Mouse (Mus musculus) hindbrain, postnatal 0 days (tissue): ENCODE data around the gene Gsk3b. TPM values are rescaled to one million over a fixed set of nuclear protein-coding genes. Genes with fewer than 3 reads are reported as not detected.

ENCODE experiments used
- ATAC-seq: fragments of 200-750 bp; cut with Nextera tagmentation; 2 replicates; pipeline ENCODE4 v1.8.0; 2017; ENCODE audit warnings: mild to moderate bottlenecking, moderate TSS enrichment, moderate library complexity
- DNase-seq: peaks from one replicate; pipeline ENCODE4 v3.0.0-alpha.2; 2015; ENCODE audit warnings: low spot score
- H3K27ac ChIP-seq: fragments of 300-500 bp; sonication (generic); 2 replicates; pipeline ENCODE4 v1.5.1; 2014; ENCODE audit warnings: mild to moderate bottlenecking
- H3K27me3 ChIP-seq: fragments of 300-500 bp; sonication (generic); 2 replicates; pipeline ENCODE4 v1.6.1; 2014; ENCODE audit warnings: low read length, mixed read lengths; ENCODE audit not compliant: insufficient read depth
- H3K36me3 ChIP-seq: fragments of 300-500 bp; sonication (generic); 2 replicates; pipeline ENCODE4 v1.6.1; 2014; ENCODE audit warnings: low read length, mixed read lengths; ENCODE audit not compliant: insufficient read depth
- H3K4me1 ChIP-seq: fragments of 300-500 bp; sonication (generic); 2 replicates; pipeline ENCODE4 v1.6.1; 2014; ENCODE audit warnings: antibody characterized with exemption, low read length, mixed read lengths; ENCODE audit not compliant: insufficient read depth
- H3K4me2 ChIP-seq: fragments of 300-500 bp; sonication (generic); 2 replicates; pipeline ENCODE4 v1.6.1; 2014; ENCODE audit warnings: low read depth, mild to moderate bottlenecking, low read length, moderate library complexity, mixed read lengths
- H3K4me3 ChIP-seq: fragments of 300-500 bp; sonication (generic); 2 replicates; pipeline ENCODE4 v1.5.1; 2014; ENCODE audit warnings: low read length
- H3K9ac ChIP-seq: fragments of 300-500 bp; sonication (generic); replicated peaks from 2 replicates; pipeline ENCODE4 v1.6.1; 2014; ENCODE audit warnings: mild to moderate bottlenecking, low read length, moderate library complexity, mixed read lengths
- H3K9me3 ChIP-seq: fragments of 300-500 bp; sonication (generic); 2 replicates; pipeline ENCODE4 v1.6.1; 2016; ENCODE audit warnings: low read length, mixed read lengths
- CTCF ChIP-seq: IDR thresholded peaks from 2 replicates; pipeline ENCODE4 v1.5.1; 2016; ENCODE audit warnings: antibody characterized with exemption, control low read depth, low read depth
- WGBS: fragments of 180-500 bp; shearing (Covaris S2); extraction: QIAGEN DNeasy Blood & Tissue Kit; methylation state at CpG from one replicate; pipeline ENCODE4 v1.1.7; 2014; 5-methylcytosine and 5-hydroxymethylcytosine counted together
- polyA plus RNA-seq: library from polyadenylated mRNA; unstranded; fragments of >200 nt; fragmentation: Nextera tagmentation; extraction: Ambion mirVana; gene quantifications from 2 replicates; pipeline ENCODE4 v1.2.1, GENCODE M21; 2015
- total RNA-seq: library from RNA; depleted of rRNA; stranded (reverse); fragments of >200 nt; gene quantifications from 2 replicates; pipeline ENCODE4 v1.2.3, GENCODE M21; 2014

Gene Gsk3b
- total and polyA plus RNA-seq, 2 experiments from 2014 or later = 112 to 149 TPM

DNA sequence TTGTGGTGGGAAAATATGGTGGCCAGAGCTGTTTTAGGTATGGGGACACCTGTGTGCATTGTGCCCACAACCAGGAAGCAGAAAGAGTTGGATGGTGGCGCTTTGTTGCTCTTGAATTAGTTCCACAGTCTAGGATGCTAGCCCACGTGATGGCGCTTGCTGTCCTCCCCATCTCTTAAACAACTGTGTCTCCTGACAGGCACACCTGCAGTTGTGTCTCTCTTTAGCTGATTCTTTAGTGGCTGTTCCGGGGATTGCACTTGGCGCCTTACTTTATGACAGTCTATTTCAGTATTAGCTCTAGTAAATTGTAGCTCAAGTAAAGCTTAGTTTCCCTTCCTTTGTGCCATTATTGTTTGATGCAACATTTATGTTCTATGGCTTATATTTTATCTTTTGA, 80.2 kb downstream of the Gsk3b start:
- ATAC-seq (no peak), DNase-seq (no peak)
- Histone ChIP-seq H3K4me3 (no peak overlapping the region), H3K9me3 (no peaks in the 10 kb centered on the region), H3K36me3 (peaks cover 7% of the 10 kb centered on the region), H3K4me1 (no peaks in the 10 kb centered on the region), H3K4me2 (no peak overlapping the region), H3K27ac (no peak overlapping the region), H3K27me3 (no peaks in the 10 kb centered on the region), H3K9ac (no peak overlapping the region)
- WGBS = 92% methylated on average over 5 of the region's 5 CpGs
- no peak for TF ChIP-seq CTCF

DNA sequence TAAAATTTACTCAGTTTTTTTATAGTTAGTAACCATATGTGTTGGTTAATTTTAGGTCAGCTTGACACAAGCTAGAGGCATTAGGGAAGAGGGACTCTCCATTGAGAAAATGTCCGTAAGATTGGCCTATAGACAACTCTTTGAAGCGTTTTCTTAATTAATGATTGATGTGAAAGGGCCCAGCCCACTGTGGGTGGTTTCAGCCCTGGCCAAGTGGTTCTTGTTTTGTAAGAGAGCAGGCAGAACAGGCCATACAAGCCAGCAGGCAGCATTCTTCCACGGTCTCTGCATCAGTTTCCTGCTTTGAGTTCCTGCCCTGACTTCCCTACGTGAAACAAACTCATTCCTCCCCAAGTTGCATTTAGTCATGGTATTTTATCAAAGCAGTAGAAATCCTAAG, 90.3 kb downstream of the Gsk3b start:
- H3K36me3 ChIP-seq = no peaks in the 10 kb centered on the region
- no peak overlapping the region for H3K27ac ChIP-seq
- H3K4me1 ChIP-seq = no peaks in the 10 kb centered on the region
- DNase-seq = no peak
- H3K9ac ChIP-seq = no peak overlapping the region
- H3K27me3 ChIP-seq = no peaks in the 10 kb centered on the region
- no peak overlapping the region for H3K4me3 ChIP-seq
- no peak for TF ChIP-seq CTCF
- no peak overlapping the region for H3K4me2 ChIP-seq
- 60% methylated on average over 4 of the region's 4 CpGs for WGBS
- no peaks in the 10 kb centered on the region for H3K9me3 ChIP-seq
- ATAC-seq = no peak

DNA sequence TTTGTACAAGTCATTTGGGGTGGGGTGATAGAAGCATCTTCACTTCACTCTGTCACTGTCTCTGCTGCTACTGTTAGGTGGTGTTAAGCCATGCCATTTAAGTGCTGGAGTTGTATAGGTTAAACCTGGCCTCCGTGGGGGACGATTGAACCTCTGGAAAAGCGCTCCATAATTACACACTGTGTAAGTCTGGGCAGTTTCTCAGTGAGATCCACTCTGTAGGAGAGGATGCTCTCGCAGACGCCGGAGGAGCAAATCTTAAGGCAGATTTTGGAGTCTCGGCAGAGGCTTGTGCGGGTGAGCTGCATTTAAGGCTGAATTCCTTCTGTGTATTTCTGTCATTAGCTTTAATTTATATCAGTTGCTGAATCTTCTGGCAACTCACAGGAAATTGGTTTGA, 92.6 kb downstream of the Gsk3b start:
- no peaks in the 10 kb centered on the region for H3K9me3 ChIP-seq
- H3K27ac ChIP-seq = no peak overlapping the region
- WGBS = 80% methylated on average over 8 of the region's 8 CpGs
- ATAC-seq = no peak
- no peaks in the 10 kb centered on the region for H3K4me1 ChIP-seq
- no peak overlapping the region for H3K9ac ChIP-seq
- H3K27me3 ChIP-seq = no peaks in the 10 kb centered on the region
- no peak for DNase-seq
- H3K36me3 ChIP-seq = peaks cover 7% of the 10 kb centered on the region; the same call in 1 of the 2 replicates
- H3K4me3 ChIP-seq = no peak overlapping the region
- no peak overlapping the region for H3K4me2 ChIP-seq
- no peak for TF ChIP-seq CTCF

DNA sequence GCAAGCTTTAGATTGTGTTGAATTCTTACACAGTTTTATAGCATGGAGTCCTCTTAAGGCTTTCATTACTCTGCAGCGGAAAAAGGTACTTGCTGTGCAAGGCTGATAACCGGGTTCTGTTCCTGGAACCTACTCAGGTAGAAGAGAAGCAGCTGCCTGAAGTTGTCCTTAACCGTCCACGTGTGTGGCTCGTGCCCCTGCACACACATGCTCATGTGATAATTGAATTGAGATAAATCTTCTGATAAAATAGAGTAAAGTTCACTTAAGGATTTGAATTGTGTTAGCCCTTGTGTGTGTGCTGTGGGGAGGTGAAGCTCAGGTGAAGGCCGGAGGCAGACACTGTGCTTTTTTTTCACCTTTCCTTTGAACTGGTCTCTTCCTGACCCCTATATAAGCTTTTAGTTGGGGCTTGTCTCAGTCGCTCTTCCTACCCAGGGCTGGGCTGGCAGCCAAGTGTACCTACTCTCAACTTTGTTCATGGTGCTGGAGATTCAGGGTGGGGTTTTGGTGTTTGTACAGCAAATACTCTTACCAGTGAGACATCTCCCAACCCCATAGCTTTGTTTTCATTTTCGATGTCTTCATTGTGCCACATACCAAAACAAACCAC, 96.0 kb downstream of the Gsk3b start:
- H3K27me3 ChIP-seq = no peaks in the 10 kb centered on the region
- H3K4me1 ChIP-seq = no peaks in the 10 kb centered on the region
- H3K4me3 ChIP-seq = no peak overlapping the region
- ATAC-seq = no peak
- WGBS = 83% methylated on average over 8 of the region's 8 CpGs
- no peak for TF ChIP-seq CTCF
- no peak overlapping the region for H3K4me2 ChIP-seq
- no peak overlapping the region for H3K27ac ChIP-seq
- H3K9ac ChIP-seq = no peak overlapping the region
- DNase-seq = no peak
- no peaks in the 10 kb centered on the region for H3K9me3 ChIP-seq
- H3K36me3 ChIP-seq = peaks cover 14% of the 10 kb centered on the region; the same call in 1 of the 2 replicates

DNA sequence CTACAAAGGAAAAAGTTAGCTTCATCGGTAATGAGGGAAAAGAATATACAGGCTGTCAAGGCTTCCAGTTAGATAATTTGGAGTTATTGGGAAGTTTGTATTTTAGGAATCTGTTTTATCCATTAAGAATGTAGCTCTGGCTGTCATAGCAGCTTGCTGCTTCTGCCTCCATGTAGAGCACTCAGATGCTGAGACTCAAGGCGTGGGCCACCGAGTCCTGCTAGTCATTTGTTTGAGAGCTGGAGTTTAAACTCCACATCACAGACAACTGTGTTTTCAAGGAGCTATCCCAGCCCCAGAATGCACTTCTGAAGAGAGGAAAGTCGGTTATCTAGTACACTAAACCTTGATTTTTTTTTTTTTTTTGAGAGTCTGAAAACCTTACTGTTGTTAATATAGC, 101.2 kb downstream of the Gsk3b start:
- DNase-seq (no peak), ATAC-seq (no peak)
- no peak overlapping the region for H3K4me2 ChIP-seq
- H3K9me3 ChIP-seq = no peaks in the 10 kb centered on the region
- no peaks in the 10 kb centered on the region for H3K4me1 ChIP-seq
- H3K9ac ChIP-seq = no peak overlapping the region
- WGBS = 96% methylated on average over 4 of the region's 4 CpGs
- no peak overlapping the region for H3K27ac ChIP-seq
- TF ChIP-seq CTCF = no peak
- no peaks in the 10 kb centered on the region for H3K27me3 ChIP-seq
- H3K36me3 ChIP-seq = peaks cover 7% of the 10 kb centered on the region; the same call in 1 of the 2 replicates
- H3K4me3 ChIP-seq = no peak overlapping the region

DNA sequence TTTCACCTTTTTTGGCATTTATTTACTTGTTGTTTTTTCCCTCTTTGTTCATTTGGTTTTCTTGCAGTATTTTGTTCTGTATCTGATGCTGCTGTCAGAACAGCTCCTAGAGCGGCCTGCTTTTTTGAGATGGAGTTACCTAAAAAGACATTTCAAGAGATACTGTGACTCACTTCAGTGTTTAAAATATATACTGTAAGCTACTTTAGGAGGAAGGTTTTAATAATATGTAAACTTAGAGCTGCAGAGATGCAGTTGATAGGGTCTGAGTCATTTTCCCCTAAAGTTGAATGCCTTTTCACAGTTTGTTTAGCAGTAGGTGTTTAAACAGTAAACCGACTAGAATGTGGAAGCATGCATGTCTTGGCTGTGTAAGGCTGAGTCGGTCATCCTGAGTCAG, 101.7 kb downstream of the Gsk3b start:
- no peak for TF ChIP-seq CTCF
- WGBS = 95% methylated on average over 3 of the region's 3 CpGs
- ATAC-seq (no peak), DNase-seq (no peak)
- Histone ChIP-seq H3K9me3 (no peaks in the 10 kb centered on the region), H3K9ac (no peak overlapping the region), H3K27me3 (no peaks in the 10 kb centered on the region), H3K4me3 (no peak overlapping the region), H3K27ac (no peak overlapping the region), H3K36me3 (peaks cover 10% of the 10 kb centered on the region; the same call in 1 of the 2 replicates), H3K4me1 (no peaks in the 10 kb centered on the region), H3K4me2 (no peak overlapping the region)

DNA sequence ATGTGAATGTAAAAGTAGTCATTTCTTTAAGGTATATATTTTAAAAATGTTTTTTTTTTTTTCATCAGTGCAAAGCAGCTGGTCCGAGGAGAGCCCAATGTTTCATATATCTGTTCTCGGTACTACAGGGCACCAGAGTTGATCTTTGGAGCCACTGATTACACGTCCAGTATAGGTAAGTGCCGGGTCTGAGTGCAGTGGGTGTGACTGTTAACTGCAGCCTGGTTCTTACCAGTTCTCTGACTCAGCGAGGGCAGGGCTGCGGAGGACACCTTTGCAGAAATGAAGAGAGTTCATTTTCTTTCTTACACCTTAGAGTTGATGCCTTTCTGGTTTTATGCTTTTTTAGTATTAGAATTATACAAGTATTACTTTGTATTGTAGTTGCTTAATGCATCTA, 102.7 kb downstream of the Gsk3b start:
- Histone ChIP-seq H3K9me3 (no peaks in the 10 kb centered on the region), H3K4me2 (no peak overlapping the region), H3K27me3 (no peaks in the 10 kb centered on the region), H3K4me3 (no peak overlapping the region), H3K4me1 (no peaks in the 10 kb centered on the region), H3K36me3 (peaks cover 10% of the 10 kb centered on the region; the same call in 1 of the 2 replicates), H3K27ac (no peak overlapping the region), H3K9ac (no peak overlapping the region)
- ATAC-seq (no peak), DNase-seq (no peak)
- no peak for TF ChIP-seq CTCF
- WGBS = 92% methylated on average over 6 of the region's 6 CpGs
